Mouse (Mus musculus) spleen, adult 12 weeks (tissue): Measurements from ENCODE around the gene Rab10.
A peak's percentile ranks its signal among the peaks of the same experiment; 100 is the strongest.

Experiments
- DNase-seq: peaks from one replicate; pipeline ENCODE4 v3.0.0; 2022; ENCODE audit warnings: low spot score

Gene Rab10

GRCm38 (mm10) chr12:3236163-3236641, 73.6 kb downstream of the Rab10 start:
- DNase-seq: no peak

GRCm38 (mm10) chr12:3235646-3236161, 74.1 kb downstream of the Rab10 start:
- DNase-seq: peak; percentile 90

DNA sequence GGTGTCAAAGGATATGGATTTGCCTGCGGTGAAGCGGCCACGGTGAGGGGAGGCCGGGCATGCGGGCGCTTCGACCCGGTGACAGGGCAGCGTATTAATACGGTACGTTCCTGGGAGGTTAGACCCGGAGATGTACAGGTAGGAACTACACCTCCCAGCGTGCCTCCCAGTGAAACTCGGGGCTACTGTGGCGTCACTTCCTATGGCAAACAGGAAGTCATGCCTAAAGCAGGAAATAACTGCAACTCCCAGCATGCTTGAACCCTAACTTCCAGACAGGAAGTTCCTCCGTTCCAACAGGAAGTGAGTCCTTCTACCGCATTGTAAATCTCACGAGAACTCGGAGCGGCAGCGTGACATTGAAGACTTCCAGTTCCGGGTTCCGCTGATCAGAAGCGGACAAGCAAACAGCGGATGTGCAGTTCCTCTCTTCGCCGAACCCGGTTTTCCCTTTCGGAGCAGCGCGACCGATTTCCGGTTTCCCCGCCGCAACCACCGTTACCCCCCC, 74.6 kb downstream of the Rab10 start:
- peak; percentile 77 for DNase-seq

DNA sequence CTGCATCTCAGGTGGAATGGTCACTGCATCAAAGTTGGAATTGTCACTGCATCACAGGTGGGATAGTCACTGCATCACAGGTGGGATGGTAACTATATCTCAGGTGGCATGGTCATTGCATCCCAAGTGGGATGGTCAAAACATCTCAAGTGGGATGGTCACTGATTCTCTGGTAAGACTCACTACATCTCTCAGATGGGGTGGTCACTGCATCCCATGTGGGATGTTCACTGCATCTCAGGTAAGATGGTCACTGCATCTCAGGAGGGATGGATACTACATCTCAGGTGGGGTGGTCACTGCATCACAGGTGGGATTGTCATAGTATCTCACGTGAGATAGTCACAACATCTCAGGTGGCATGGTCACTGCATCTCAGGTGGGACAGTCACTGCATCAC, 75.7 kb downstream of the Rab10 start:
- DNase-seq: no peak

DNA sequence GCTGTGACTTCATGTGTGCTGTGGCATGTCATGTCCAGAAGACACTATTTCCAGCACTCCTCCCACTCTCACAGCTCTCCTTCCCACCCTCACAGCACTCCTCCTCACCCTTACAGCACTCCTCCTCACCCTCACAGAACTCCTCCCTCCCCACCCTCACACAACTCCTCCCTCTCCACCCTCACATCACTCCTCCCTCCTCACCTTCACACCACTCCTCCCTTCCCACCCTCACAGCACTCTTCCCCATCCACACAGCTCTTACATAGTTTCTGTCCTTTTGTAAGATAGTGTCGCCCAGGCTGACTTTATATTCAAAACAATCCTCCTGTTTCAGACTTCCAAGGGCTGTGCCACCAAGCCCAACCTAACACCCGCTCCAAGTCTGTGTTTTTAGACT, 86.4 kb downstream of the Rab10 start:
- DNase-seq: no peak

DNA sequence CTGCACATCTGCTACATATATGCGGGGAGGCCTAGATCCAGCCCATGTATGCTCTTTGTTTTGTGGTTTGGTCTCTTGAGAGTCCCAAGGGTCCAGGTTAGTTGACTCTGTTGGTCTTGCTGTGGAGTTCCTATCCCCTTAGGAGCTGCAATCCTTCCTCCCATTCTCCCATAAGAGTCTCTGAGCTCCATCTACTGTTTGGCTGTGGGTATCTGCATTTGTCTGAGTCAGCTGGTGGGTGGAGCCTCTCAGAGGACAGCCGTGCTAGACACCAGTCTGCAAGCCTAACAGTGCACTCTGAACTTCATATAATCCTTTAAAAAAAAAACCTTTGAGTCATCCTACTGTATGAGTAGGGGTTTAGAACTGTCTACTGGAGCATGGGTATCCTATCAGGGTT, 99.6 kb downstream of the Rab10 start:
- no peak for DNase-seq

- DNase-seq: no peak
Measured at GRCm38 (mm10) chr12:3209163-3209562, 100.6 kb downstream of the Rab10 start.
